ENCODE assay signal across 11 mouse cellular contexts in the genomic region with DNA sequence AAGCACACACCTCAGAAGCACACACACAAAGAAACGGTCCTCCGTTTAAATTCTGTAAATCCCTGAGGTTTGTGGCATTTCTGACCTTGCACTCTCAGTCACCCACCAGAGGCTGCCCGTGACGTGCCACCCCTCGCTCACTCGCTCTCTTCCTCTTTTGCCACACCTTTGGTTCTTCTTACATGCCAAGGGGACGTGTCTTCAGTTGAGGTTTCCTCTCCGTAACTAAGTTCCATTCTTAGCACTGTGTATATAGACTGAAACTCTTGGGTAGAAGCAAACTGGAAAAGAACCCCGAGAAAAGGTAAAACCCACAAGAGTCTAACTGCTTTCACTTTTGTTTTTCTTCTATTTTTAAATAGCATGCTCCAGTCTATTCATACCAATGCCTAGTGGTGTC. TPM values are rescaled to one million over a fixed set of nuclear protein-coding genes. Genes with fewer than 3 reads are reported as not detected.
DNase-seq lines count a peak whose midpoint lies in the region; ATAC-seq lines count a peak whose summit lies in the region.
"Had no signal": no experiment of that assay in that cellular context is flagged by ENCODE, and none has a peak within 500 bp of the region (broad histone marks: within the 10 kb centered on the region; RNA-seq: fewer than 3 reads in every experiment).

No protein-coding gene starts in this region.

- no peak overlapping the region for H3K27ac ChIP-seq in brown adipose tissue, adult 24 weeks (replicated peaks; ENCODE audit: low read depth, low read length)
- H3K27ac ChIP-seq: limb, embryonic 10.5 days; midbrain, embryonic 15.5 days had no signal

- peak overlapping the region; percentile 9; the same call in 1 of the 2 replicates for H3K4me3 ChIP-seq in brown adipose tissue, adult 24 weeks (ENCODE audit: insufficient read depth, low read depth, low read length)
- H3K4me3 ChIP-seq: heart, embryonic 12.5 days; limb, embryonic 10.5 days; midbrain, embryonic 15.5 days had no signal

- H3K4me1 ChIP-seq in brown adipose tissue, adult 24 weeks (ENCODE audit: control insufficient read depth, insufficient read depth, insufficient read length, low read length), result no peaks in the 10 kb centered on the region
- H3K4me1 ChIP-seq: heart, embryonic 12.5 days; limb, embryonic 10.5 days; midbrain, embryonic 15.5 days had no signal

- ATAC-seq in CD4-positive, CD25-positive, alpha-beta regulatory T cell, adult 4 months, result peak; percentile 77
- ATAC-seq: midbrain, embryonic 15.5 days had no signal

- DNase-seq in naive thymus-derived CD4-positive, alpha-beta T cell, adult 2 months (ENCODE audit: low read depth), result peak; percentile 68
- DNase-seq in thymus, postnatal 14 days, result peak; percentile 32
- DNase-seq in left cerebral cortex, adult 11 months (ENCODE audit: low spot score), result no peak
- DNase-seq in right cerebral cortex, adult 2 months (ENCODE audit: low spot score in 2 of 2), result no peak
- DNase-seq in urinary bladder, postnatal 36 days (ENCODE audit: low spot score in 2 of 2), result no peak
- DNase-seq: lung, embryonic 14.5 days had no signal

RNA-seq across cellular contexts. Expression of gene Pcca, which starts 23.2 kb away (rescaled TPM):
- polyA plus RNA-seq in CD4-positive, CD25-positive, alpha-beta regulatory T cell, adult 4 months (2017; shearing (Covaris generic)), result 10 to 100 TPM; 18.7 to 20.9 TPM
- polyA plus RNA-seq in brown adipose tissue, adult 24 weeks (2012; ENCODE audit: insufficient read depth, insufficient read length, missing spikeins), result 344 and 349 TPM in 2 replicates

Comparison
In these comparisons a context has a peak if more than half of its experiments do, and no peak if none do; other contexts are left out.
1. DNase-seq: peak in naive thymus-derived CD4-positive, alpha-beta T cell, adult 2 months (single experiment) and thymus, postnatal 14 days (single experiment); none in left cerebral cortex, adult 11 months (single experiment), right cerebral cortex, adult 2 months (0 of 2) and urinary bladder, postnatal 36 days (0 of 2).
2. RNA of gene Pcca, which starts 23.2 kb away (polyA plus RNA-seq): 344 to 349 TPM in brown adipose tissue, adult 24 weeks; 18.7 to 20.9 TPM in CD4-positive, CD25-positive, alpha-beta regulatory T cell, adult 4 months; every median in the first group is over 10 times any median in the second.